Mouse (Mus musculus) hindbrain, embryonic 14.5 days (tissue): ENCODE results near the gene Olfr735. TPM values are rescaled to one million over a fixed set of nuclear protein-coding genes. Genes with fewer than 3 reads are reported as not detected.

ENCODE experiments used
- polyA plus RNA-seq: library from polyadenylated mRNA; unstranded; fragments of >200 nt; fragmentation: Nextera tagmentation; extraction: Ambion mirVana; gene quantifications from 2 replicates; pipeline ENCODE4 v1.2.1, GENCODE M21; 2014

The Olfr735 gene
- polyA plus RNA-seq, 1 experiment from 2014 or later, result not detected

Other genes with a start within 250 kb of the Olfr735 start
- gene Olfr727, start 225.7 kb downstream of the Olfr735 start, polyA plus RNA-seq, result not detected in 2 replicates
- gene Olfr728, start 206.2 kb downstream of the Olfr735 start, polyA plus RNA-seq, result not detected in 2 replicates
- gene Olfr729, start 196.0 kb downstream of the Olfr735 start, polyA plus RNA-seq, result not detected in 2 replicates
- gene Olfr730, start 160.7 kb downstream of the Olfr735 start, polyA plus RNA-seq, result not detected in 2 replicates
- gene Olfr731, start 107.0 kb downstream of the Olfr735 start, polyA plus RNA-seq, result not detected in 2 replicates
- not detected in 2 replicates for gene Olfr732, start 64.7 kb downstream of the Olfr735 start, polyA plus RNA-seq
- gene Olfr733, start 47.4 kb downstream of the Olfr735 start, polyA plus RNA-seq, result not detected in 2 replicates
- gene Olfr734, start 22.1 kb downstream of the Olfr735 start, polyA plus RNA-seq, result not detected in 2 replicates
- not detected in 2 replicates for gene Tlr11, start 9.0 kb upstream of the Olfr735 start, polyA plus RNA-seq
- gene Olfr736, start 32.3 kb upstream of the Olfr735 start, polyA plus RNA-seq, result not detected in 2 replicates
- not detected in 2 replicates for gene Olfr738, start 58.7 kb upstream of the Olfr735 start, polyA plus RNA-seq
- gene Olfr739, start 69.8 kb upstream of the Olfr735 start, polyA plus RNA-seq, result not detected in 2 replicates
- gene Olfr740, start 96.7 kb upstream of the Olfr735 start, polyA plus RNA-seq, result not detected in 2 replicates
- gene Olfr741, start 123.9 kb upstream of the Olfr735 start, polyA plus RNA-seq, result not detected in 2 replicates
- not detected in 2 replicates for gene Olfr742, start 154.7 kb upstream of the Olfr735 start, polyA plus RNA-seq
- not detected in 2 replicates for gene Olfr743, start 173.0 kb upstream of the Olfr735 start, polyA plus RNA-seq